Mouse (Mus musculus) cerebellum, postnatal 36 days (tissue): ENCODE data around the gene Znrd1as.

Experiments
- DNase-seq, 2 experiments: peaks; one replicate each; pipeline ENCODE4 v3.0.0; 2021 to 2022; ENCODE audit warnings: mixed read lengths in 2 of 2

Znrd1as gene

GRCm38 (mm10) chr17:36997033-36997735 lies 38.8 kb downstream of the Znrd1as start:
- DNase-seq = peak; percentile 79

DNA sequence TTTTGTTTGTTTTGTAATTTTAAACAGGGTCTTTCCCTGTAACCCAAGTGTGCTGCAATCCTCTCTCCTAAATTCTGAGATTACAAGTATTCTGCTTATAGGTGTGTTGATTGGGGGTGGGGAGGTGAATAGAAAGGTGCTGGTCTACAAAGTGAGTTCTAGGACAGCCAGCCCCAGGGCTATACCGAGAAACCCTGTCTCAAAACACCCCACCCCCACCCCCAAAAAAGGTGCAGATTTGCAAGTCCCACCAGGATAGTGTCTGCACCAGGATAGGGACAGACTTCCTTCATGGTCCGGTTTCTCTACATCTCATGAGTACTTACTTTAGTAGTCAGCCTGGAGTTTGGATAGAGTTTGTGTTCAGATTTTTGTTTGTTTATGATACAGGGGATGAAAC lies 40.1 kb downstream of the Znrd1as start:
- no peak for DNase-seq

DNA sequence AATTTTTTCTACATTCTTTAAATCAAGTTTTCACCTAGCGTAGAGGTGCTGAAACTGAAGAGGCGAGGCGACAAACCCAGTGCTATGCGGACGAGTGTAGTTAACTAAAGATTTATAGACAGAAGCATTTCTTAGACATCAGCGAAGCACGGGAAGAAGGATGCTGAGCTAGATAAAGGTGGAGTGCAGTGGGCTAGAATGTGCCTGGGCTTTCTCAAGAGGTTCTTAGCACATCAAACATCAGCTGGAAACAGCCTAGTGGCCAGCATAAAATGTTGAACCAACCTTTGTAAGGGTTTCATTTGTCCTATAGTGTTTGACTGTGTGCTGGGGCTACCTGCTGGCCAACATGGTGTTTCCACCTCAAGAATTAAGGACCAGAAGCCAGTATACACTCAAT lies 42.5 kb downstream of the Znrd1as start, which contains the start of gene Zfp57:
TSS of gene Zfp57 (plus strand) at position 301 of the 400 bp plus-strand sequence.
- DNase-seq = no peak

DNA sequence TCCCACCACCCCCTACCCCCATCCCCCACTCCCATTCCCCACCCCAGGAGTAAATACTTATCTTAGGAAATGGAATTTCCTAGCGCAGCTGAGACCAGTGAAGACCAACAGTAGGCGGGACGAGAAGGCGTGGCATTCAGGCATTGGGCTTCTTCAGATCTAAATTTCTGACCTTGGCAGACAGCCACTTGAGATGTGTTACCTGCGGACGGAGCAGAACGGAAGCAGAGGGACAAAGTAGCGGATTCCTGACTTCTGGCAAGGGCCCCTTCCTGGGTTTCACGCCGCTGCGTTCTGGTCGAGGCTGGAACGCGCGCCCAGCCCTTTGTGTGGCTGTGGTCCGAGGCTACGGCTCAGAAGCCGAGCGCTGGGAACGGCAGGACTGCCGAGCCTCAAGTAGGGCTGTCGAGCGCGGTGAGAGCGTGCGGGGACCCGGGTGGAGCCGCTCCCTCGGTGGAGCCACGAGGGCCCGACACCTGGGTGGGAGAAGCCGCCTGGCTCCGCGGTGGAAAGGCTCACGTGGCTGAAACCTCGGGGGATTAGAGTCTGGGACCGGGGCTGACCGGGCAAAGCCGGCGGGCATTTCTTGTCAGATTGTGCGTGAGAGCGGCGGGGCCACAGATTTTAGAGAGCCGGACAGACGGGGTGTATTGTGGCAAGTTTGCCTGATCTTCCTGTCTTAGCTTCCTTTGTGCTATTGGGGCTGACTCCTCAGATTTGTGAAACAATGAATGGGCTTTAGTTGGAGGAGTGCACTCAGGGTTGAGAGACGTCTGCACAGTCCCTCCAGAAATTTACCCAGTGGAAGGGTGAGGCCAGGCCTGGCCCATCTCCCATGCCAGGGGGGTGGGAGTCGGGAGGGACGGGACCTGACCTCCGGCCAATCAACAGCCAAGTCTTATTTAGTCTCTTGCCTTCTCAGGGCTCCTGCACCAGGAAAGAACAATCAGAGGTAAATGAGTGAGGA lies 44.3 kb downstream of the Znrd1as start:
- peak; percentile 31 to 52 for DNase-seq

- no peak for DNase-seq
These were observed 45.0 kb downstream of the Znrd1as start for GRCm38 (mm10) chr17:37003366-37003765.

DNA sequence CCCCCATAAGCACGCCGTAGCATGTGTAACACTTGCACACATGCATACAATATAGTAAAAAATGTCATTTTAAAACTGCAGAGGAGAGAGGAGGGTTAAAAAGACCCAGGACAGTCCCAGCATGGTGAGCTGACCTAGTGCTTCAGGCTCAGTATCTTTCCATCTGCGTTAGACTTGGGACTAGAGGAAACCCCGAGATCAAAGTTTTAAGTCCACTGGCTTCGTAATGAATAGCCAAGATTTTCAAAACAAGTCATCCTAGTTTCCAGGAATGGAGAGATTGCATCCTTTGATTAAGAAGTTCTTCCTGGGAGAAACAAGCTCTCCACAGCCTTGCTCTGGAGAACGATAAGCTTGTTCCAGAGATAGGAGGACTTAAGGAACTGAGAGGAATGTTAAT lies 49.8 kb downstream of the Znrd1as start:
- no peak for DNase-seq

DNA sequence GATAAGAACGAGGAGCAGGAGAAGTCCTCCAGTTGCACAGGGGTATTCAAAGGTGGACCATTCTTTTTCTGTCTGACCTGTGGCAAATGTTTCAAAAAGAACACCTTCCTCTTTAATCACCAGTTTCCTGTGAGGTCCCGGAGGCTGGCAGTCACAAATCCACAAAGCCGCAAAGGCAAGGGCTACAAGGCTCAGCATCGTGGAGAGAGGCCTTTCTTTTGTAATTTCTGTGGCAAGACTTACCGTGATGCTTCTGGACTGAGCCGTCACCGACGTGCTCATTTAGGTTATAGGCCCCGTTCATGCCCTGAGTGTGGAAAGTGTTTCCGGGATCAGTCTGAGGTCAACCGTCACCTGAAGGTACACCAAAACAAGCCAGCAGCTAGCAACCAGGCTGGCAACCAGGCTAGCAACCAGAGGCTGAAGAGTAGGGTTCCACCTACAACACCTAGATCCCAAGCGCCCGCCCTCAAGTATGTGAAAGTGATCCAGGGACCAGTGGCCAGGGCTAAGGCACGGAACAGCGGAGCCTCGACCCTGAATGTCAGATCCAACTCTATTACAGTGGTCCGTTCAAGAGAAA lies 51.2 kb downstream of the Znrd1as start:
- DNase-seq = no peak

DNA sequence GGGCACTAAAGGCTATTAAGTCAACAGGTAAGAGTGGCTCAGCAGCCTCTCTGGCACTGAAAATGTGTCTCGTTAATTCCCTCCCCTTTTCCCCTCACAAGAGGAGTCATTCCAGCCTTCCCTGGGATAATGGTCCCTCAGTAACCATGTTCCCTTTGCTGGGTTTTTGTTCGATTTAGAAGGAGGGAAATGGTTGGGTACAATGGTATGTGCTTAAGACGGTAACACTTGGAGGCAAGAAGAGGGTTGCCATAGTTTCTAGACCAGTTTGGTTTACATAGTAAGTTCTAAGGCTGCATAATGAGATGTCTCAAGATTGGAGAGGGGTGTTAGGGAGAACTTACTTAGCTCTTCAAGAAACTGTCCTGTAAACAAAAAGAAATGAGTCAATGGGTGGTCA lies 53.3 kb downstream of the Znrd1as start:
- DNase-seq = no peak

GRCm38 (mm10) chr17:37012141-37012540 lies 53.7 kb downstream of the Znrd1as start:
- no peak for DNase-seq
